9 mouse cellular contexts compared by ENCODE assay signal in genomic region chr12:111906309-111906875, GRCm38 (mm10). TPM values are rescaled to one million over a fixed set of nuclear protein-coding genes. Genes with fewer than 3 reads are reported as not detected.
DNase-seq lines count a peak whose midpoint lies in the region; ATAC-seq and TF ChIP-seq lines count a peak whose summit lies in the region.
"Had no signal": no experiment of that assay in that cellular context is flagged by ENCODE, and none has a peak within 500 bp of the region (broad histone marks: within the 10 kb centered on the region; RNA-seq: fewer than 3 reads in every experiment).

No protein-coding gene starts in this region.

- no peak overlapping the region for H3K27ac ChIP-seq in cerebellum, adult 2 months (ENCODE audit: insufficient read depth, low read length)
- H3K27ac ChIP-seq in lung, embryonic 14.5 days (ENCODE audit: low read depth), result no peak overlapping the region
- no peak overlapping the region for H3K27ac ChIP-seq in limb, embryonic 13.5 days
- no peak overlapping the region for H3K27ac ChIP-seq in stomach, embryonic 14.5 days (ENCODE audit: low read length)

- H3K9ac ChIP-seq in lung, embryonic 14.5 days, result peak overlapping the region; percentile 23
- H3K9ac ChIP-seq in limb, embryonic 13.5 days, result 0 out of 2 replicates have a peak overlapping the region, but pooled peaks have one; percentile 84
- no peak overlapping the region for H3K9ac ChIP-seq in stomach, embryonic 14.5 days (replicated peaks; ENCODE audit: low read depth, low read length)

- H3K4me3 ChIP-seq in cerebellum, adult 2 months (replicated peaks; ENCODE audit: insufficient read depth, low read depth, low read length), result peak overlapping the region; percentile 52
- peak overlapping the region; percentile 82 for H3K4me3 ChIP-seq in lung, embryonic 14.5 days (ENCODE audit: low read depth, low read length)
- H3K4me3 ChIP-seq in limb, embryonic 13.5 days, result peak overlapping the region; percentile 89
- H3K4me3 ChIP-seq in stomach, embryonic 14.5 days (ENCODE audit: low read depth, low read length), result peak overlapping the region; percentile 53

- H3K9me3 ChIP-seq in lung, embryonic 14.5 days (ENCODE audit: low read depth, low read length), result no peaks in the 10 kb centered on the region
- no peaks in the 10 kb centered on the region for H3K9me3 ChIP-seq in limb, embryonic 13.5 days
- H3K9me3 ChIP-seq in stomach, embryonic 14.5 days (ENCODE audit: control insufficient read depth, low read depth, low read length), result no peaks in the 10 kb centered on the region

- 54% methylated on average over 5 of the region's 5 CpGs for WGBS in cerebellum, adult 2 months
- WGBS in lung, embryonic 14.5 days, result 39% methylated on average over 5 of the region's 5 CpGs
- 53% methylated on average over 5 of the region's 5 CpGs for WGBS in limb, embryonic 13.5 days
- 44% methylated on average over 5 of the region's 5 CpGs for WGBS in stomach, embryonic 14.5 days

- H3K4me1 ChIP-seq in cerebellum, adult 2 months (ENCODE audit: control insufficient read depth, insufficient read depth, low read length), result peaks cover 9% of the 10 kb centered on the region; the same call in 1 of the 2 replicates
- peaks cover 7% of the 10 kb centered on the region for H3K4me1 ChIP-seq in lung, embryonic 14.5 days (ENCODE audit: insufficient read depth)
- peaks cover 25% of the 10 kb centered on the region for H3K4me1 ChIP-seq in limb, embryonic 13.5 days
- peaks cover 13% of the 10 kb centered on the region; the same call in 1 of the 2 replicates for H3K4me1 ChIP-seq in stomach, embryonic 14.5 days (ENCODE audit: control insufficient read depth, insufficient read depth, low read length)

- no peak for DNase-seq in cerebellum, adult 2 months
- DNase-seq in lung, embryonic 14.5 days, result no peak
- DNase-seq in lung, postnatal 14 days, result no peak
- DNase-seq: left cerebral cortex, postnatal 4 days had no signal

- no peak for TF ChIP-seq CTCF in cerebellum, adult 2 months (IDR thresholded peaks at IDR 0.05; ENCODE audit: borderline replicate concordance, insufficient read depth, low read depth, low read length)
- TF ChIP-seq CTCF in lung, embryonic 14.5 days (IDR thresholded peaks at IDR 0.05; ENCODE audit: low read depth), result no peak

- no peak for TF ChIP-seq POLR2A in cerebellum, adult 2 months (IDR thresholded peaks at IDR 0.05; ENCODE audit: borderline replicate concordance, insufficient read depth, low read length)

- peak overlapping the region; percentile 92 for H3K4me2 ChIP-seq in lung, embryonic 14.5 days
- H3K4me2 ChIP-seq in limb, embryonic 13.5 days (replicated peaks), result peak overlapping the region; percentile 90
- peak overlapping the region; percentile 87 for H3K4me2 ChIP-seq in stomach, embryonic 14.5 days (replicated peaks; ENCODE audit: low read depth, low read length)

- no peaks in the 10 kb centered on the region for H3K36me3 ChIP-seq in lung, embryonic 14.5 days (ENCODE audit: insufficient read depth)
- no peaks in the 10 kb centered on the region for H3K36me3 ChIP-seq in limb, embryonic 13.5 days
- H3K36me3 ChIP-seq in stomach, embryonic 14.5 days (ENCODE audit: control insufficient read depth, insufficient read depth, low read length), result no peaks in the 10 kb centered on the region

- no peaks in the 10 kb centered on the region for H3K27me3 ChIP-seq in cerebellum, adult 2 months (ENCODE audit: control insufficient read depth, insufficient read depth, low read length)
- H3K27me3 ChIP-seq in lung, embryonic 14.5 days (ENCODE audit: insufficient read depth, low read length), result no peaks in the 10 kb centered on the region
- H3K27me3 ChIP-seq in limb, embryonic 13.5 days, result peaks cover 7% of the 10 kb centered on the region; the same call in 1 of the 2 replicates
- no peaks in the 10 kb centered on the region for H3K27me3 ChIP-seq in stomach, embryonic 14.5 days (ENCODE audit: control insufficient read depth, insufficient read depth, low read length)

- ATAC-seq in cerebellum, adult (ENCODE audit: insufficient number of reproducible peaks, low FRiP score, low TSS enrichment), result no peak
- no peak for ATAC-seq in lung, embryonic 14.5 days (ENCODE audit: insufficient read depth)
- no peak for ATAC-seq in limb, embryonic 13.5 days (ENCODE audit: low FRiP score, low read depth)
- no peak for ATAC-seq in stomach, embryonic 14.5 days (ENCODE audit: insufficient number of reproducible peaks, insufficient read depth, low FRiP score, low read depth)
- no peak for ATAC-seq in inflammation-experienced regulatory T-cells, adult 6 months
- no peak for ATAC-seq in monocyte, adult 5-6 weeks (replicated peaks; ENCODE audit: insufficient number of reproducible peaks, low FRiP score, low TSS enrichment, poor library complexity, severe bottlenecking)

RNA-seq across cellular contexts. Expression of gene Ppp1r13b, which starts 1.5 kb away (rescaled TPM):
- polyA plus RNA-seq in cerebellum, adult 2 months (2012; rRNA removed), result 37.8 and 38.4 TPM in 2 replicates
- 28.9 and 29.0 TPM in 2 replicates for polyA plus RNA-seq in lung, embryonic 14.5 days (2014; fragmentation: Nextera tagmentation; extraction: Ambion mirVana)
- polyA plus RNA-seq in limb, embryonic 13.5 days (2015; fragmentation: Nextera tagmentation; extraction: Ambion mirVana), result 12.0 and 13.2 TPM in 2 replicates
- polyA plus RNA-seq in stomach, embryonic 14.5 days (2014; fragmentation: Nextera tagmentation; extraction: Ambion mirVana), result 20.9 and 23.9 TPM in 2 replicates
- 10 to 100 TPM in 1 of 3 experiments, 1 to 10 TPM in 2; 4.1 to 12.6 (median 8.6) TPM for polyA plus RNA-seq in inflammation-experienced regulatory T-cells, adult 6 months (2017; shearing (Covaris generic))
- total RNA-seq in monocyte, adult 5-6 weeks (2017), result 9.8 to 19.1 TPM (median 12.6 TPM) in 3 replicates
